Mouse (Mus musculus) adrenal gland, postnatal 14 days (tissue): ENCODE data around the gene Myb. TPM values are rescaled to one million over a fixed set of nuclear protein-coding genes. Genes with fewer than 3 reads are reported as not detected.
A peak's percentile ranks its signal among the peaks of the same experiment; 100 is the strongest.

Experiments used
- DNase-seq: peaks from one replicate; pipeline ENCODE4 v3.0.0; 2021; ENCODE audit warnings: mixed read lengths
- total RNA-seq: library from RNA; stranded (reverse); gene quantifications from 2 replicates; pipeline ENCODE4 v1.2.3, GENCODE M21; 2021

The Myb gene
- total RNA-seq, 1 experiment from 2014 or later: 2.2 TPM

DNA sequence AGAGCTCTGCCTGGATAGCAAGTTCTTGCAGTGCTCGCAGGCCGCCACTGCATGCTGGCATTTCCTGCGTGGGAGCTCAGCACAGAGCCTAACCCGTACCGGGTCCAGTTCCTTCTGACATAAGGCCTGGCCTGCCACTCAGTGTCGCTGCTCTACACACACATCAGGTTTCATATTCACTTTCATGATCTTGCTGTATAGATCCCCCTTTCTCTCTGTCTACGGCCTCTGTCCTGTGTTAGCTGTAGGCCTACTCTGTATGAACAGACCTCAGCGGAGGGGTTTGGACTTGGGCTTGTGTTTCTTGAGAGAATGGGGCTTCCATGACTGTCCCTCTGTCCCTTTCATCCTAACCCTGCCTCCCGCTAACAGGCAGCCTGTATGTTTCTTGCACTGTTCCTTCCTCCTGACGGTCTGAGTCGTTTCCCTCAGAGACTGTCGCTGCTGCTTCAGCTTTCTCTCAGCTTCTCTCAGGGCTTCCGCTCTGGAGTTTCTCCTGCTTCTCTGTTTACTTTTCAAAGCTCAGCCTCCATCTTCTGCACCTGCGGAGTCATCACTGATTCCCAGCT is 83.5 kb downstream of the Myb start:
- DNase-seq: peak; percentile 30

DNA sequence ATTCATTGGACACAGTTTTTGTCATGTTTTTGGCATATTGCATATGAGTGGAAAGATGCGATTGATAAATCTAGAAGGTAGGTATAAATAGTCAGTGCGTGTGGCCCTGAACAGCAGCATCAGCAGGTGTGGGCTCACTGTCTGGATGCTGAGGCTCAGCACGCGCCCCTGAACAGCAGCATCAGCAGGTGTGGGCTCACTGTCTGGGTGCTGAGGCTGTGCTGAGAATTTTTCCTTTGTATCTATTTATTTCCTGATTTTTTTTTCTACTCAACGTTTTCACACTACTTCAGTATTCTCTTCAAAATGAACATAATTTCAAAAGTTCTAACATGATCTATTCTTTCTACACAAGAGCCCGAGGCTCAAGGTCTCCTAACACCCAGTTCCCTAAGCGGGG is 84.1 kb downstream of the Myb start:
- no peak for DNase-seq

DNA sequence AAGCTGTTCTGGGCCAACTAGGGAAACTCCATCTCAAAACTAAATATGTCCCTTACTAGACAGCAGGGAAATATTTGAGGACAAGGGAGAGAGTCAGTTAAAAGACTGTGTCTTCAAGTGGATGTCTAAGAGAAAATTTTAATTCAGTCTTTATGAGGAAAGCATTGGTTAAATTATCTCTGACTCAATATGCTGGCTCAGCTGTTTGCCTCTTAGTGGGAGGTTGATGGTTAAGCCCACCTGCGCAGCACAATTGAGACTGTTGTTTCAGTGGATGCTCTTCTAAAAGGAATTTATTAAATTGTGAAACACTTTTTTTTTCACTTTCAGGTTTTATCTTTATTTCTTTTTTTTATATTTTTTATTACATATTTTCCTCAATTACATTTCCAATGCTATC is 84.6 kb downstream of the Myb start:
- DNase-seq: no peak

Other genes with a start within 250 kb of the Myb start
- gene Ahi1, start 208.4 kb downstream of the Myb start, total RNA-seq: 32.6 and 32.9 TPM in 2 replicates
- 66.1 and 67.0 TPM in 2 replicates for gene Hbs1l, start 135.0 kb upstream of the Myb start, total RNA-seq
- gene Aldh8a1, start 216.3 kb upstream of the Myb start, total RNA-seq: 1.3 and 18.0 TPM in 2 replicates